Mouse (Mus musculus) spleen, postnatal 4 days (tissue): ENCODE results near the gene Trpm5.

Experiments used
- DNase-seq, 2 experiments: peaks; one replicate each; pipeline ENCODE4 v3.0.0; 2022; ENCODE audit warnings: low spot score in 2 of 2

The Trpm5 gene

DNA sequence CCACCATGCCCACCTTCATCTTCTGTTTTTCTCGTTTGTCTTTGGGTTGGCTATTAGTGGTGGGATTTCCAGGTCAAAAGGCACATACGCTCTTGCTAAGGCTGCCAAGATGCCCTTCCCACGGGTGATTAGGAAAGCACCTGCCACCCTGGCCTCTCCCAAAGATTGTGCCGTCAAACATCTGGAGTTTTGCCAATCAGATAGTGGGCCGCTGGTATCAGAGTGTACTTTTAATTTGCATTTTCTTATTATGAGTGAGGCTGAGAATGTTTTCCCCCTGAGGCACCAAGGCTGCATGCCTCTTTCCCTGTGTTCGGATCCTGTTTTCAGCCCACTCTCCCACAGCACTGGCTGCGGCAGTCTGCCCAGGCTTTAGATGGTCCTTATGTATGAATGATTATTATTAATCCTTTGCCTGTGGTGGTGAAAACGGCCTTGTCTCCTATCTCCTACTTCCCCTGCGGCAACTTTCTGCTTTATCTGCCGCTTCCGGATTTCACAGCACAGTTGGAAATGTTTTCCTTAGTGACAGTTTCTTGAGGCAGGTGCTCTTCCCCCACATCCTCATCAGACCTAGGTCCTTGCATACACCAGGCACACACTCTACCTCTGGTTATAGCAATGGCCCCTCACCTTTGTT lies 10.9 kb upstream of the Trpm5 start:
- no peak for DNase-seq

DNA sequence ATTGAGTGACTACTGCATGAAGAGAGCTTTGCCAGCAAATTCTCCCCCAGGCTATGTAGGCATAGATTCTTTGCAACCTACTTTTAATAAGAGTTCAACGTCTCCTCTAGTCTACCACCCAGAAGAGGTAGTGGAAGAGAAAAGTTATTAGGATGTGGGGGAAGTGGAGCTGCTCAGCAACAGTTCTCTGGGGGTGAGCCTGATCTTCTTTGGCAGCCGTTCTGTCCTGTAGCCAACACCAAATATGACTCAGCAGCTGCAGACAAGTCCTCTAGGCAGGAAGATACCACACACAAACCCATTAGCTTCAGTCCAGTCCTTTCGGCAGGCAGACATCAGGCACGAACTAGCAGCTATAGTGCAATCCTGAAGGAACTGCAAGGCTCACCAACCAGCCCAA lies 6.3 kb upstream of the Trpm5 start:
- DNase-seq: no peak

DNA sequence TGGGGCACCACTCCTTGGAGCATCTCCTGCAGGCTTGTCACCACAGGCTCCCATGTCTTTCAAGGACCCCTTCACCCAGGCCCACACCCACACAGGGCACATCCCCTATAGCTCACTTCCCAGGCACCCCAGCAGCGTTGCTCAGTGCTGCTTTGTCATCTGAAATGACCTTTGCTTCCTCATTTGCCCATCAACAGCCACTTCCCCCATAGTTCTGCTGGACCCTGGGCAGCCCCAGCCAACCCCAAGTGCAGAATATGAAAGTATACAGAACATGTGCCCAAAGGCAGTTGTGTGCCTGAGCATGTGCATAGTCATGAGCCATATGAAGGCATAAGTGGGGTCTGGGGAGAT lies 1.1 kb upstream of the Trpm5 start:
- no peak for DNase-seq

DNA sequence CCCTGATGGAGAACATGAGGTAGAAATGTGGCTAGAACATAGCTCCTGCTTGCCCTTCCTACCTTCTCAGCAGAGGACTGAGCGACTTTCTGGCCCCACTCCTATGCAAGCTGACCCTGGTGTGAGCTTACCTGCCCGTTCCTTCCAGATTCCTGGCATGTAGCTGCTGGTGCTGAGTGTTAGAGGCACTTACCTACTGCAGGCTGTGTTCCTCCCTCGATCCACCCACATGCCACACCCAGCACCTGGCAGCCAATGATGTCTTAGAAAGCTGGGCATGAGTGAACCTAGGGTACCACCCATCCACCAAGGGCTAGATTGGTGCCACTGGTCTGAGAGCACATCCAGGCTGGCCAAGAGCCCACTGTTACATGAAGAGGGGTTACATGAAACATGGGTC lies 595 bp downstream of the Trpm5 start:
- no peak for DNase-seq

DNA sequence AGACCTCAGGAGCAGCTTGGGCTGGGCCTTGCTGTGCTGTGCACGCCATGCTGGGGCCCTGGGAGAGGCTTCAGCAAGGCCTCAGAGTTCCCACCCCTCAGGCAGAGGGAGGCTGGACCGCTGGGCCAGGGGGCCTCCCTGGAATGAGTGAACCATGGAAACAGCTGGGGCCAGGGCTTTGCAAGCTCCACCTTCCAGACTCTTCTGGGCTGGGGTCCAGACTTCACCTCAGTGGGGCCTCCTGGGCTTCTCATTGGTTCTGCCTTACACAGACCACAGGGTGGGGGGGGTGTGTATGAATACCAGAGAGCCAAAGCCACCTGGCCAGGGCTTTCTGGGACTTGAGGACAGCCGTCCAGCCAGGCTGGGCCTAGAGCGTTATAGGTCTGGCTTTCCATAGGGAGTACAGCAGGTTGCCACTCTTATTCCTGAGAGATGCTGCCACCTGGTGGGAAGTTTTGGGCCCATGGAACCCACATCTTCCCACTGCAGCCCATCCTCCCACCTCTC lies 7.3 kb downstream of the Trpm5 start:
- DNase-seq: no peak

DNA sequence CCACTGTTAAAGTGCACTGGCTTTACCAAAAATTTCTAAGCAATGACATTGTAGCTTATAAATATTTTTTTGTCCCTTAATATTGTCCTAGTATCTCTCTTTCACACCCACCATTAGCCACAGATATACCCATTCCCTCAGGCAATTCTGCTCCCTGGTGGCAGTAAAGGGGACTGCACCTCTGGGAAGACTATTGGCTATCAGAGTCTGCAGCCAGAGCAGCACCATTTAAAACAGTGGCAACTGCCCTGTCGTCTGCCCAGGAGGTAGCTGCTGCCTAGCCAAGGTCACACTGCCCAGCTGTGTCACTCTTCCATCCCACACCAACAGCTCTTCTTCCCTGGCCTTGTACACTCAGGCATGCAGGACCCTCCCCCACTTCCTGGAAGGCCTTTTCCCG lies 8.1 kb downstream of the Trpm5 start:
- peak; percentile 76 to 89 for DNase-seq

DNA sequence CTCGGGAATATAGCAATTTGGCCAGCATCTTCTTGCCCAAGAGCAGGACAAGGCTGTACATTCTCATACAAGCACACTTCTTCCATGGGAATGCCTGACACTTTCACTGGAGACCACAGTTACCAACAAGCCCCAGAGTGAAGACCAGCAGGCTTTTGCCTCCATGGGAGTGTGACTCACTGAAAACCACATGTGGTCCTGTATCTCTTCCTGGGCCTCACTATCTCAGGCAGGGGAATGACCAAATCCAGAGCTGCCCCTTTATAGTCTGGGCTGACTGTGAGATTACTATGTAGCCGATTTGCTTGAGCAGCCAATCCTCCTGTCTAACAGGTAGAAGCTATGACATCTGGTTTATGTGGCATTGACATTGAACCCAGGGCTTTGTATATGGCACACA lies 10.7 kb downstream of the Trpm5 start:
- no peak for DNase-seq

DNA sequence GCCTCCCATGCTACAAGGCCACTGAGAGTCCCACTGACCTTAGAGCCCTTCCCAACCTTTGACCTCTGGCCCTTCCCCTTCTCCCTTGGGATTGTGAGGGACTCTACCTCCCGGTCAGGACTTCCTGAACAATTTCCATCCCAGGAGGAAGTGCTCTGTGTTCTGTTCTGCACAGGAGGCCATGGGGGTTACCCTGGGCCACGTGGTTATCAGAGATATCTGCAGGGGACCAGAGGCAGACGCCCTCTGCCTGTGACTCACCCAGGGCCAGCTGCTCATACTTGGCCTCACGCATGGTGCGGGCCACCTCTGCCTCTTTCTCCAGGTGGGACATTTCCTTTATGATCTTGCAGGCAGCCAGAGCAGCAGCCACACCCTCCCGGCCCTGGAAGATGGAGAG lies 12.4 kb downstream of the Trpm5 start:
- DNase-seq: no peak

DNA sequence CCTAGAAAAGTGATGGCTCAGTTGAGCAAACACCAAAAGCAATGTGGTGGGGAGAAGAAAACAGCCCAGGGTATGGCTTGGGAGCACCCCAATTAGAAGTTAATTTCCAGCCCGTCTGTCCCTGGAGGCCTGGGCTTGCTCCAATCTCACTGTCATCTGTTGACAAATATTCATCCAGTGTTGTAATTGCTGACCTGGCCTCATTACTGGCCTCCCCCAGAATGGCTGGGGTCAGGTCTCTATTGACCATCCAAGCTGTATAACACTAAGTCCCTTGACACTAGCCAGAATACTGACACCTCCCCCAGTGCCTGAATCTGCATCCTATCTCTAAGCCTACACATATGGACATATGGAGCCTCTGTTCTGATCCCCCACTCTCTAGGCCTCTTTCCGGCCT lies 17.1 kb downstream of the Trpm5 start:
- DNase-seq: no peak

DNA sequence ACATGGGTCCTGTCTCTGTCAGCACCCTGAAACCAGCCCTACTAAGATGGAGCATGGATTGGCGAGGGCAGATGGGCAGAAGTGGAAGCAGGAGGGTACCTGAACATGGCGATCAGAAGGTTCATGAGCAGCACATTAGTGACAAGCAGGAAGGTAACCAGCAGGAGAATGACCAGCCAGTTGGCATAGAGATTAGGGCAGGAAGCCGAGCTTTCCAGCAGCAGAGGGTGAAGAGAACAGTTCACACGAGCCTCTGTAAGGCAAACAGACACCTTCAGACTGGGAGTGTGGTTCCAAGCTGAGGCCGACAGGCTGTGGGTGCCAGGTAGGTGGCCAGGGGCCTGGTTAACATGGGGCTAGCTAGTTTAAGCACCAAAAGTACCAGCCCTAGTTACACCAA lies 19.0 kb downstream of the Trpm5 start:
- no peak for DNase-seq

DNA sequence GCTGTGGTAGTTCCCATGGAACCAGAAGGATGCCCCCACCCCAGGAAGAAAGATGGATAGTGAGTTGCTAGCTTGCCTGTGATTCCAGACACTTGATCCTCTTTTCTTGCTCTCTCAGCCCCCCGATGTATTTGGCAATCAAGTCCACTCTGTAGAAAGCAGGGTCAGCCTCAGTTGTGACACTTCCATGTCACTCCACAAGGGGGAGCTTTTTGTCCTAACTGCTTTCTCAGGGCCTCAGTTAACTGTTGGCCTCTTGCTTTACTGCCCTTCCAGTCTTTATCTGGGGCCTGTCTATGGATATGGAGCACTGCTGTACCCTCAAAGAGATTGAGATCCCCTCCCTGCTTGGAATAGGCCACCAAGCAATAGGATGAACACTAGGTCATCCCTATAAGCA lies 21.4 kb downstream of the Trpm5 start:
- DNase-seq: peak; percentile 52 to 81

DNA sequence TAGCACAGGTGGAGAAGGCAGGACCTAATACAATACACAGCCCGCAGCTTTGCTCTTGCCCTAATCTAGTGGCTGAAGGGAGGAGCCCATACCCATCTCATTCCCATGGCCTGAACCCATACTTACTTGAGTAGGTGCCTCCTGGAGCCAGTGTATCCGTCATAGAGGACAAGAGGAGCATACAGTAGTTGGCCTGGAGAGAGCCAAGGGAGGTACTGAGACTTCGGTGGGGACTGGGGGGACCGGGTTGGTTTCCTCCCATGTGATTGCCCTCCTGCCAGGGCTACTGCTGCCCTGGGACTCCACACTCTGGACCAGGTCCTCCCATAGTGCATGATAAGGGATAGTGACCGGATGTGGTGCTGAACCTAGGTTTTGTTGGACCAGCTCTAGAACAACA lies 21.8 kb downstream of the Trpm5 start:
- no peak for DNase-seq

DNA sequence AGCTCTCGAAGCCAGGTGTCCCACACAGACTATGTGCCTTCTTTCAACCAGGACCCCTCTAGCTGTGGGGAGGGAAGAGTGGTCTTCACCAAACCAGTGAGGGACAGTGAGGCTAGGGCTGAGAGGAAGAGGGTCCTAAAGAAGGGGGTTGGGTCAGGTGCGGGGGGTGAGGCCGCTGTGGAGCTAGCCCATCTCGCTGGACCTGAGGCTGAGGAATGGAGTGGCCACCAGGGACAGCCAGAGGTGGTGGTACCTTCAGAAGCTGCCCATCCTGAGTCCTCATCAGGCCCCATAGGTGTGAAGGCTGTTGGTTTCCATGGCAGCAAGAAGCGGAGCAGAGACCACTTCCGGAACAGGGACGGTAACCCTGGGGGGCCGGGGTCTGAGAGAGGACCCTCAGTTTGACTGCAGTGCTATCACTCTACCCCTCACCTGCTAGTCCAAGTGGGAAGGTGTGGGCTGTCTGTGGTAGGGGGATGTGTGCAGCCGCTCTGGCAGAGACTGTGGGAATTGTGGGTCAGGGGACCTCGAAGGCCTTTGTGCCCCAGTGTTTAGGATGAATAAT lies 23.9 kb downstream of the Trpm5 start:
- no peak for DNase-seq

DNA sequence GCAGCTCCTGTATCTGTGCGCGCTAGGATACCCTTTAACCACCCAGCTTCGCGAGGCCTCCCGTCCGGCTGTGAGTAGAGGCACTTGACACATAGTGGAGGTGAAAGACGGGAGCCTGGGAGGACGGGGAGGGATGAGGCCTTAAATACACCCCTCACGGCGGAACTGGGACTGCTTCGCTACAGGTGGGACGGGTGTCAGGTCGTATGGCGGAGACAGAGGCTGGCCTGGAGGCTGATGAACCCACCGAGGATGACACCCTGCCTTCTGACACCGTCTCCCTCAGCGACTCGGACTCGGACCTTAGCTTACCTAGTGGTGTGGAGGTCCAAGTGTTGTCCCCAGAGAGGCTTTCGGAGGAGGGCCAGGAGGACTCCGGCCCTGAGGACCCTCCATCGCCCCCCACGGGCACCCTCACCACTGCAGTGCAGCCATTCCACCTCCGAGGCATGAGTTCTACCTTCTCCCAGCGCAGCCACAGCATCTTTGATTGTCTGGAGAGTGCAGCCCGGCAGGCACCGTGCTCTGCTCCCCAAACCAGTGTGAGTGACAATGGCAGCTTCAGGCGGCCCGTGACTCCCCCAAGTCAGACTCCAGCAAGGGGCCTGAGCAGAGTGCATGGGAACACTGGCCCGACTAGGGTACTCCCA lies 24.6 kb downstream of the Trpm5 start:
- no peak for DNase-seq

DNA sequence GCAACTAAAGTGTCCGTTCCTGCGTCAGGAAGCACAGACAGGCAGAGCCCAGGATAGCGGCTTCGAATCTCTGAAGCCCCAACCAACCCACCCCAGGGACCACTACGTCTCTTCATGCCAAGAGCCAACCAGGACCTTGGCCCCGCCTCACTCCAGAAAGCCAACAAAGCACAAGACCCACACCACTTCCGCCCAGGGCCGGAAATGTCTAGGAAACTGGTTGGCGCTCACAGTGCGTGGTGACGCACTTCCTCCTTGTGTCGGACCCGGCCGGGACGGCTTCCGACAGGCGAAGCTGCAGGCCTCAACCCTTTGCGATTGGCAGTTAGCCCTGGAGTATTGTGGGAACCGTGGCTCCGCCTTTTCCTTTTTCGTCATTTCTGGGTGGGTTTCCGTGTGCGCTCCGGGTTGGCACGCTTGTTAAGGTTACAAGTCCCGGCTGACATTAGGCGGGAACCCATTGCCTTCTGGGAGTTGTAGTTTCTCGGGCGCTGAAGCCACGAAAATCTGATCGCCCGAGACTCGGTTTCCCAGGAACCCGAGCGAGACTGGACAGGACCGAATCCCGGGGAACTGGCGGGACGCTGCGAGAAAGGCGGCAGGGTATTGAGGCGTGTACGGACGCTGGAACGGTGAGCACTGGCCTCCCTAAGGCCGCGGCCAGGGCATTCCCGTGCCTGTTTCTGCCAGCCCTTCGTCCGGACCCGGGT lies 25.4 kb downstream of the Trpm5 start, which contains the start of gene Tssc4:
Tssc4 (plus strand) TSS at position 368 of the 710 bp plus-strand sequence.
- peak; percentile 92 to 94 for DNase-seq

DNA sequence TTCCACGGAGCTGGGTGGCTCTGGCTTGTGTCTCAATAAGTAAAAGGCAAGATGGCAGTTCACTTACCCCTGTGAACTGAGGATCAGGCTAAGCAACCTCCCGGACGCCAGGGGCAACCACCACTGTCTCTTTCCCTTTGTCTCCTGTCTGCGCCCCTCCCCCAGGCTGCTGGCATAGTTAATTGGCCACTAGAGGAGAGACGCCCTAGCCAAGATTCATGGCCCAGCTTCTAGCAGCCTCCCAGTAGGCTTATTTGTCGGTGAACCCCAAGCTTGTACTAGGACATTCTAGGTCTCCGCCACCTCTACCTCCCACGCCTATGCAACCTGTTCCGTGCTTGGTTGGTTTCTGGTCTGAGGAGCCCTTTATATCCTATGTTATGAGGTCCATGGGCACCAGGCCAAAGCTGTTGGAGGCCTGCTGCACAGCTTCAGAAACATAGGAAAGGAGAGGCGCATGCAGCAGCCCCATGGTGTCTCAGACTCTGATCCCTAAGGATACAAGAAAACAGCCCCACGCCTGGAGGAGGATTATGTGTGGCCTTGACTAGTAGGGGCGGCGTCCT lies 26.0 kb downstream of the Trpm5 start:
- no peak for DNase-seq

DNA sequence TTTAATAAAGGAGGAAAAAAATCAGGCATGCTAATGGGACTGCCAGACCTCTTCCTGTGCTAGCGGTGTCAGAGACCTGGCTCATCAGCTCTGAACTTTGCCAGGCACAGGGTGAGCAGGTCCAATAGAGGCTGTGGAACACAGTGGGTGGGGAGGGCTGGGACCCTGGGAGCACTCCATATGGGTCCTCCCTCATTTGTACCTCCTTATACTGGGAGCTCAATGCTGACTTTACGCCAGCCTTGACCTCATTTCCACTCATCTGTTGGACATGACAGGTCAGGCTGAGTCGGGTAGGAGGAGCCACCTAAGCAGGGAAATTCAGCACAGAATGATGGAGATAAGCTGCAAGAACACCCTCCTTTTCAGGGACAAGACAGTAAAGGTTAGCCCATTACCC lies 26.5 kb downstream of the Trpm5 start:
- no peak for DNase-seq

DNA sequence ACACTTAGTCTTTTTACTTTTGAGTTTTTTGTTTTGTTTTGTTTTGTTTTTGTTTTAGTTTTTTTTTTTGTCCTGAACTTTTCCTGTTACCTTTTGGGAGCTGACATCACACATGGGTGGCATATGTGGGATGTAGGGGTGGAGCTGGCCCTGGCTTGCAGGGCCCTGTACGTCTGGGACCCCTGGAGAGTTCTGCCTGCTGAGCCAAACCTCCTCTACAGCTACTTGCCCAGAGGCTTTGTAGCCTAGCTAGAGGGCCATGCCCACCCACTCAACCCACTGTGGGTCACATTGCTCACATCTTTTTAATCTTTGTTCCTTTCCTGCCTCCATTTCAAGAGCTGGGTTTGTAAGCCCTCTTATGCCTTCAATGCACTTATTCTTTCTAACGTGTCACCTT lies 27.0 kb downstream of the Trpm5 start:
- no peak for DNase-seq

DNA sequence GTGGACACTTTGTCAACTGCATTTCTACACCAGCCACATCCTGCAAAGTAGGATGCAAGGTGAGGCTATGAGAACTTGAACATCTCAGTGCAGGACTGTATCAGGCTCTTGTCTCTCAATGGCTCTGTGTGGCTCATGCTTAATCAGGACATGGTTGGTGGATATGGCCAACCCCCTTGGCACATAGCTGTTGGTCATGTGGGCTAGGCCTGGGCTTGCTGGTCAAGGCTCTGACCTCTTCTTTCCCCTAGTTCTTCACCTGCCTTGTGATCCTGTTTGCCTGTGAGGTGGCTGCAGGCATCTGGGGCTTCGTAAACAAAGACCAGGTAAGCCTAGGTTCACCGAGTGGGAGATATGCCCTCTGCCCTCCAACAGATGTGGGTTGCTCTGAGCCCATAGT lies 28.8 kb downstream of the Trpm5 start:
- no peak for DNase-seq

DNA sequence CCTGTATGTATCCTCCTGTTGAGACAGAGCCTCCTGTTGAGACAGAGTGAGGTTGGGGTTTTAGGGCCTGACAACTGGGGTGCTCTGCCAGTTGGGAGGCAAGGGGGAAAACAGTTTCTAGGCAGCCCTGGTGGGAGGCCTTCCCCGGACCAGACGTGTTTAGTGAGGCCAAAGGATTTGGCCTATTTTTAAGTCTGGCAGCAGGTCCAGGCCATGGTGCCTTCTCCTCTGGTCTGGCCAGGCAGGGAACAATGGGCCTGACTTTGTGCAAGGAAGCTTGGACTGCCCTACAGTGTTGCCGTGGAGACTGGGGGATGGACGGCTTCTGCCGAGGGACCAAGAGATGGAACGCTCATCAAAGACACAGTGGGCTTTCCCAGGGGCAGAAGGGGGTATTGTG lies 30.2 kb downstream of the Trpm5 start:
- DNase-seq: no peak

DNA sequence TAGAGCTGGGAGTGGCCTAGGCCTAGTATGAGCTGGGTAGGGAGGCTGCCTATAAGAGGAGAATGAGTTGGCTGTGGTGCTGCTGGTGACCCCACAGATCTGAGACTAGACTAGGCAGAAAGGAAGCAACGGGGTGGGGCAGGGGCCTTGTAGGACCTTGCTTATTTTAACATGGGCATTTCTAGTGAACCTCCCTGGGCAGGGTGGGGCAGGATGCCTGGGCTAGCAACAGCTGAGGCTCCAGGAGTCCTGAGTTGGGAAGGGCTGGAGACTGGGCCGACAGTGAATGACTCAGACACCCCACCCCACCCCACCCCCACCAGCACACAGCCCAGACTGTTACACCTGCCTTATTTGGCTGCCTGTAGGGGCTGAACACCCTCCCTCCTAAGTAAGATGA lies 31.7 kb downstream of the Trpm5 start:
- no peak for DNase-seq

DNA sequence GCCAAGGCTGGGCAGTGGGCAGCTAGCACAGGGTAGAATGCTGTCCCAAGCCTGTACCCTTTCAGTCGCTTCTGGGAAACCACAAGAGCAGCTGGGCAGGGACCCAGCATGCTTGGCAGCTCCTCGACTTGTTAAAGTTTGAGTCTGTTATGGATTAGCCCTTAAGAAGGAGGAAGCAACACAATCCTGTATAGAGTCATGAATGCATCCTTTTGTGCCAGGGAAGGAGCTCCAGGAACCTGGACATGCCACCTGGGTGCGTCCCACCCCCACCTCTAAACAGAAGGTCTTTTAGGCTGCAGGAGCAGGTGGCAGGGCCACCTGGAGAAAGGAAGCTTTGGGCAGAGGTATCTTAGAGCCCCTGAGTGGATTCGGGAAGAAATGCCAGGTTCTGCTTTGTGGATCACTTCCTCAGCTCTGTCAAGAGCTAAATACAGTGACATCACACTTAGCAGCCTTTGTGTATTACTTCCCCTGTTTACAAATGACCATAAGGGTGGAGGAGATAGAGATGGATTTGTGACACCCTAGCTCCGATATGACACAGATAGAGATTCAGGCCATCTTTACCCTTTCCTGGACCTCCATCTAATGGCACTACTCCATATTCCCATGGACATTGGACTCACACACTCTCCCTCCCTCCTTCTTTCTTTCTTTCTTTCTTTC lies 35.1 kb downstream of the Trpm5 start:
- DNase-seq: no peak
